Mouse (Mus musculus): ENCODE results near the gene Rdh9. TPM values are rescaled to one million over a fixed set of nuclear protein-coding genes. Genes with fewer than 3 reads are reported as not detected.

Rdh9 gene
- polyA plus RNA-seq, 1 experiment from 2014 or later = not detected

Other genes starting within 250 kb of the Rdh9 start
- 80.1 and 80.4 TPM in 2 replicates for gene Nxph4, start 241.8 kb upstream of the Rdh9 start, polyA plus RNA-seq (2014; fragmentation: Nextera tagmentation; extraction: Ambion mirVana)
- 110 and 125 TPM in 2 replicates for gene Lrp1, start 155.2 kb upstream of the Rdh9 start, polyA plus RNA-seq (2014; fragmentation: Nextera tagmentation; extraction: Ambion mirVana)
- gene Stat6, start 133.4 kb upstream of the Rdh9 start, polyA plus RNA-seq (2014; fragmentation: Nextera tagmentation; extraction: Ambion mirVana) = 1.8 and 5.3 TPM in 2 replicates
- 3.0 and 3.4 TPM in 2 replicates for gene Nemp1, start 109.5 kb upstream of the Rdh9 start, polyA plus RNA-seq (2014; fragmentation: Nextera tagmentation; extraction: Ambion mirVana)
- 0.79 and 2.2 TPM in 2 replicates for gene Nab2, start 107.8 kb upstream of the Rdh9 start, polyA plus RNA-seq (2014; fragmentation: Nextera tagmentation; extraction: Ambion mirVana)
- gene Myo1a, start 71.2 kb upstream of the Rdh9 start, polyA plus RNA-seq (2014; fragmentation: Nextera tagmentation; extraction: Ambion mirVana) = 0.28 and 1.1 TPM in 2 replicates
- gene Tac2, start 51.9 kb upstream of the Rdh9 start, polyA plus RNA-seq (2014; fragmentation: Nextera tagmentation; extraction: Ambion mirVana) = 0.32 TPM in 1 of 2 replicates, not detected in the other
- 4.8 TPM in 2 replicates for gene Zbtb39, start 36.8 kb upstream of the Rdh9 start, polyA plus RNA-seq (2014; fragmentation: Nextera tagmentation; extraction: Ambion mirVana)
- 0.13 and 0.33 TPM in 2 replicates for gene Gpr182, start 24.7 kb upstream of the Rdh9 start, polyA plus RNA-seq (2014; fragmentation: Nextera tagmentation; extraction: Ambion mirVana)
- gene Rdh1, start 16.7 kb upstream of the Rdh9 start, polyA plus RNA-seq (2014; fragmentation: Nextera tagmentation; extraction: Ambion mirVana) = not detected in 2 replicates
- gene Rdh16f1, start 16.6 kb upstream of the Rdh9 start, polyA plus RNA-seq (2014; fragmentation: Nextera tagmentation; extraction: Ambion mirVana) = 0.25 TPM in 1 of 2 replicates, not detected in the other
- not detected in 2 replicates for gene Rdh16, start 24.8 kb downstream of the Rdh9 start, polyA plus RNA-seq (2014; fragmentation: Nextera tagmentation; extraction: Ambion mirVana)
- gene Rdh19, start 73.5 kb downstream of the Rdh9 start, polyA plus RNA-seq (2014; fragmentation: Nextera tagmentation; extraction: Ambion mirVana) = not detected in 2 replicates
- not detected in 2 replicates for gene Rdh16f2, start 90.1 kb downstream of the Rdh9 start, polyA plus RNA-seq (2014; fragmentation: Nextera tagmentation; extraction: Ambion mirVana)
- gene Rdh7, start 112.4 kb downstream of the Rdh9 start, polyA plus RNA-seq (2014; fragmentation: Nextera tagmentation; extraction: Ambion mirVana) = not detected in 2 replicates
- gene Sdr9c7, start 122.1 kb downstream of the Rdh9 start, polyA plus RNA-seq (2014; fragmentation: Nextera tagmentation; extraction: Ambion mirVana) = not detected in 2 replicates
- gene Hsd17b6, start 231.2 kb downstream of the Rdh9 start, polyA plus RNA-seq (2014; fragmentation: Nextera tagmentation; extraction: Ambion mirVana) = not detected in 2 replicates
- gene Prim1, start 238.8 kb downstream of the Rdh9 start, polyA plus RNA-seq (2014; fragmentation: Nextera tagmentation; extraction: Ambion mirVana) = 32.5 and 38.7 TPM in 2 replicates